Mouse (Mus musculus) midbrain, embryonic 13.5 days (tissue): Measurements from ENCODE around the gene Ptrhd1. TPM values are rescaled to one million over a fixed set of nuclear protein-coding genes. Genes with fewer than 3 reads are reported as not detected.

Experiments
- ATAC-seq: fragments of 200-750 bp; cut with Nextera tagmentation; 2 replicates; pipeline ENCODE4 v1.8.0; 2017; ENCODE audit warnings: mild to moderate bottlenecking, moderate TSS enrichment, moderate library complexity
- H3K27ac ChIP-seq: fragments of 300-500 bp; sonication (generic); 2 replicates; pipeline ENCODE4 v1.5.1; 2015; ENCODE audit warnings: inconsistent platforms, mild to moderate bottlenecking, moderate library complexity
- H3K27me3 ChIP-seq: fragments of 300-500 bp; sonication (generic); 2 replicates; pipeline ENCODE4 v1.6.1; 2015; ENCODE audit warnings: mild to moderate bottlenecking, inconsistent platforms
- H3K36me3 ChIP-seq: fragments of 300-500 bp; sonication (generic); 2 replicates; pipeline ENCODE4 v1.6.1; 2015; ENCODE audit warnings: mild to moderate bottlenecking, inconsistent platforms
- H3K4me1 ChIP-seq: fragments of 300-500 bp; sonication (generic); replicated peaks from 2 replicates; pipeline ENCODE4 v1.6.1; 2015; ENCODE audit warnings: inconsistent platforms
- H3K4me2 ChIP-seq: fragments of 300-500 bp; sonication (generic); replicated peaks from 2 replicates; pipeline ENCODE4 v1.6.1; 2015; ENCODE audit warnings: moderate library complexity, mild to moderate bottlenecking, inconsistent platforms
- H3K4me3 ChIP-seq: fragments of 300-500 bp; sonication (generic); replicated peaks from 2 replicates; pipeline ENCODE4 v1.5.1; 2015; ENCODE audit warnings: mild to moderate bottlenecking, inconsistent platforms
- H3K9ac ChIP-seq: fragments of 300-500 bp; sonication (generic); replicated peaks from 2 replicates; pipeline ENCODE4 v1.6.1; 2015; ENCODE audit warnings: mild to moderate bottlenecking, inconsistent platforms
- H3K9me3 ChIP-seq: fragments of 300-500 bp; sonication (generic); 2 replicates; pipeline ENCODE4 v1.6.1; 2016; ENCODE audit warnings: mild to moderate bottlenecking, inconsistent platforms
- WGBS: fragments of 180-500 bp; shearing (Covaris S2); methylation state at CpG from one replicate; pipeline ENCODE4 v1.1.7; 2015; 5-methylcytosine and 5-hydroxymethylcytosine counted together
- polyA plus RNA-seq: library from polyadenylated mRNA; unstranded; fragments of >200 nt; fragmentation: Nextera tagmentation; extraction: Ambion mirVana; gene quantifications from 2 replicates; pipeline ENCODE4 v1.2.1, GENCODE M21; 2015

Ptrhd1 gene
- 5.3 and 5.6 TPM in 2 replicates for polyA plus RNA-seq

DNA sequence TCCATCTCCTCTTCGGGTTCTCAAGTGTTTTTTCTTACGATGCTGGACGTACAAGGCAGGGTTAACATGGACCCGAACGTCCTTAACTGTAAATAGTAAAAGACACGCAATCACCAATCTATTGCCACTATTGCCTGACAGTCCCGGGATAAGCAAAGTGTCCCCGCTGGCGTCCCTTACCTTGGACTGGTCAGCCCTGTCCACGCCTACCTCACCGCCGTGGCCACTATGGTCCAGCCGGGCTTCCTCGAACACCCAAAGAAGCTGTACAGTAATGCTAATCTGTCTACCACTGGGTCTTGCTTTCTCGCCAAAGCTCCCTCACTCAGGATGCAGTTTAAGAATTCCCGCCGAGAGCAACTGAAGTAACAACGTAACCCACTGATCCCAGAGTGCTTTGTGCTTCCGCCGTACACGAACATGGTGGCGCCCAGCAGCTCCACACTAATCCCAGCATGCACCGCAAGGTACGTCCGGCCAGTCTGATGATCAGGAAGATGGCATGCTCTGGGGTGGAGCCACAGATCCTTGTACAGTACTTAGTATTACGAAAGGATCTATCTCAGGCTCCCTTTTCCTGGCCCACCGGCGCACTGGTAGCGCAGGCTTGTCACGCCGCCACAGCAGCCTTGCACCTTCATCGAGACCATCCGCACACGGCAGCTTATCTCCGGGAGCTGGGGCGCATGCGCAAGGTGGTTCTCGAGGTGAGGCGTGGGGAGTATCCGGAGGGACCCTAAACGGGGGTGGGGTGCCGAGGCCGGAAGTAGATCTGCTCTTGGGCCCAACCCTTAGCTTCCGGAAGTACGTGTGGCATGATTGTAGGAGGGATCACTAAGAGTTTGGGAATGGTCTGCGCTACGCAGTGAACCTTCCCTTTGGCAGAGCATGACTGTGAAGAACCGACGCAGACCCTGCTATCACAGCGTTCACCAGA lies at the start of gene Ptrhd1, which contains the start of gene Cenpo:
TSS of gene Ptrhd1 (plus strand) at position 456 of the 937 bp plus-strand sequence.
TSS of gene Cenpo (minus strand) at position 723 of the 937 bp plus-strand sequence.
- WGBS, result under 1% methylated on average over 50 of the region's 50 CpGs
- Histone ChIP-seq H3K36me3 (peaks cover 25% of the 10 kb centered on the region), H3K4me3 (peak within 1 kb of the TSS; percentile 72), H3K27ac (peak within 1 kb of the TSS; percentile 95), H3K4me2 (peak within 1 kb of the TSS; percentile 61), H3K4me1 (peaks cover 18% of the 10 kb centered on the region), H3K27me3 (no peaks in the 10 kb centered on the region), H3K9ac (peak within 1 kb of the TSS; percentile 77), H3K9me3 (no peaks in the 10 kb centered on the region)
- peak; percentile 99 for ATAC-seq

DNA sequence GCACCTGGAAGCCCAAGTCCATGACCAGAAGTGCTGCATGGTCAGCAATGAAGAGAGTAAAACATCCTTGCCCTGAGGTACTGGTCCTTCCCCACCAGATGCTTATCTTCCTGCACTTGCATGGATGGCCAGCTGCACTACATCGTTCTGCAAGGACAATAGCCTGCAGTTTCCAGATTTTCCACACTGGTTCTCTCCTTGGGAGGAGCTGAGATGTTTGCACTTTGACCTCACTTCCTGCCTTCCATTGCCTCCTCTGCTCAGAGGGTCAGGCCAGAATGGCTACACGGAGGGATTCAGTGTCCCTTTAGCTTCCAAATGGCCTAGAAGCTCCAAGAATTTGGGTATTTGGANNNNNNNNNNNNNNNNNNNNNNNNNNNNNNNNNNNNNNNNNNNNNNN lies 49.2 kb upstream of the Ptrhd1 start:
- no peak overlapping the region for H3K4me2 ChIP-seq
- H3K27ac ChIP-seq, result no peak overlapping the region
- no peaks in the 10 kb centered on the region for H3K27me3 ChIP-seq
- 79% methylated on average over 2 of the region's 2 CpGs for WGBS
- H3K4me3 ChIP-seq, result no peak overlapping the region
- no peaks in the 10 kb centered on the region for H3K9me3 ChIP-seq
- no peaks in the 10 kb centered on the region for H3K36me3 ChIP-seq
- no peak overlapping the region for H3K9ac ChIP-seq
- no peak for ATAC-seq
- peaks cover 10% of the 10 kb centered on the region; the same call in 1 of the 2 replicates for H3K4me1 ChIP-seq

DNA sequence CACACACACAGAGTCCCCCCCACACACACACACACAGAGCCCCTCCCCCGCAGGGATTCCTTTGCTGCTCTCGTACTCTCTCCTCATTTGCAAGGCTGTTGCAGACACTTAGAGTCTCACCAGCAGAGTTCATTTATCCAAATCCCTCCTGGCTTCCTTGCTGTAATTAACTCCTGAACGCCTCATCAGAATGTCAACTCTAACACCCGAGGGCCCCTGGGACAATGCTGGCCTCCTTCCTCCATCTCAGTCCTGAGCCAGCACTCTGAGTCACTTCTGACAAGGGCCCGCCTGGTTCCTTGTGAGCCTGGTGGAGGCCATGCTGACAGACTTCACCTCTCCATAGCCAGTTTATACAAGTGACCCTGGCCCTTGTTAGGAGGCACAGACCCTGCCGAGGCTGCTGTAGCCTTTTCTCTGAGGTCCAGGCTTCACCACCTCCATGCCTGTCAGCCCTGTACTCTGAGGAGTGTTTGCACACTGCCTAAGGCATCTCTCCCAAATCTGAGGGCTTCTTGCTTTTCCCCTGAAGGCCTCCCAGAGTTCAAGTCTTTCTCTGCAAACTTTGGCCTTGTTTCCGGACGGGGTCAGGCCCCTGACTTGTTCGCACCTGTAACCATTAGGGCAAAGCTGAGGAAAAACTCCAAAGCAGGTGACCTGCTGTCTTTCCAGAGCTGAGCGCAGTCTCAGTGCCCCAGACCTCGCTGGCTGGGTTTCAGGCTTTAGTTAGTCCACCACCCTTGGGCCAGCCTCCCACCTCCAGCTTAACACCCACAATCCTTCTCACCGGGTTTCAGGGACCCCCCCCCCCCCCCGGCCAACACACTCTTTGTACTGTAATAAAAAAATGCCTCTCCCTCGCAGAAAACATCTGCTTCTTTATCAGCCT lies 45.4 kb upstream of the Ptrhd1 start:
- Histone ChIP-seq H3K4me3 (no peak overlapping the region), H3K27ac (peak overlapping the region; percentile 63), H3K36me3 (no peaks in the 10 kb centered on the region), H3K9ac (no peak overlapping the region), H3K4me2 (no peak overlapping the region), H3K4me1 (peaks cover 10% of the 10 kb centered on the region; the same call in 1 of the 2 replicates), H3K9me3 (no peaks in the 10 kb centered on the region), H3K27me3 (no peaks in the 10 kb centered on the region)
- ATAC-seq, result peak; percentile 83
- 32% methylated on average over 14 of the region's 14 CpGs for WGBS

DNA sequence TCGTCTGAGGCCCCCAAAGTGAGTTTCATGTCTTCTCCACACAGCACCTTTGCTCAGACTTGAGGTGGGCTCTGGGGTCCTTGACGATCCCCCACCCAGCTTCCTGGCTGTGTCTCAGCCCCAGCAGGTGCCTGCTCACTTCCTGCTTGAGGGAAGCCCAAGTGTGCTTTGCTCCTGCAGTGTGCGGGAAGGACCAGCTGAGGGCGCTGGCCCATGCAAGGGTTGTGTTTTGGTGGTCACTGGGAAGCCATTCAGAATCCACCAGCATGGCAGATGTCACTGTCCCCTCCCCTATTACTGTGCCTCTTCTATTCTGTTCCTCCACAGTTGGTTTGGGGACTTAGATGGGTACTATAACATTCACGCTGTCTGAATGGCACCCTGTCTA lies 44.8 kb upstream of the Ptrhd1 start:
- WGBS, result 36% methylated on average over 5 of the region's 5 CpGs
- Histone ChIP-seq H3K4me1 (peaks cover 10% of the 10 kb centered on the region; the same call in 1 of the 2 replicates), H3K4me3 (no peak overlapping the region), H3K27me3 (no peaks in the 10 kb centered on the region), H3K9ac (no peak overlapping the region), H3K4me2 (no peak overlapping the region), H3K36me3 (no peaks in the 10 kb centered on the region), H3K27ac (no peak overlapping the region), H3K9me3 (no peaks in the 10 kb centered on the region)
- ATAC-seq, result no peak

DNA sequence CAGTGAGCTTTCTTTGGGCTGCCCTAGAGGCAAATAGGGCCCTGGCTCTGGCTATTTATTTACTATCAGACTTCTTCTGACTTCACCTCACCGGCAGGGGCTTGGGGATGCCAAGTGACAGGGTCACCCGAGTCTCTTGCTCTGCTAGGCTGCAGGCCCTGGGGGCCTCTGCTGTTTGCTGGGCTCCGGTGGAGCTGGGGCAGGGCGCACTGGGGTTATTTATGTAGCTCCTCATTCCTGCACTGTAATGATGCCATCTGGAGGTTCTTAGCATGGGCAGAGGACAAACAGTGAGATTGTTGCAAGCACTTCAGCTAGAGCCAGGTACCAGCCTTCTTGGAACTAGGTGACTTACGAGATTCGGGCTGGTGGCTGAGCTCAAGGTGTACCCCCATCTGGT lies 41.3 kb upstream of the Ptrhd1 start:
- Histone ChIP-seq H3K4me2 (no peak overlapping the region), H3K4me3 (no peak overlapping the region)
- WGBS, result 87% methylated on average over 6 of the region's 6 CpGs

DNA sequence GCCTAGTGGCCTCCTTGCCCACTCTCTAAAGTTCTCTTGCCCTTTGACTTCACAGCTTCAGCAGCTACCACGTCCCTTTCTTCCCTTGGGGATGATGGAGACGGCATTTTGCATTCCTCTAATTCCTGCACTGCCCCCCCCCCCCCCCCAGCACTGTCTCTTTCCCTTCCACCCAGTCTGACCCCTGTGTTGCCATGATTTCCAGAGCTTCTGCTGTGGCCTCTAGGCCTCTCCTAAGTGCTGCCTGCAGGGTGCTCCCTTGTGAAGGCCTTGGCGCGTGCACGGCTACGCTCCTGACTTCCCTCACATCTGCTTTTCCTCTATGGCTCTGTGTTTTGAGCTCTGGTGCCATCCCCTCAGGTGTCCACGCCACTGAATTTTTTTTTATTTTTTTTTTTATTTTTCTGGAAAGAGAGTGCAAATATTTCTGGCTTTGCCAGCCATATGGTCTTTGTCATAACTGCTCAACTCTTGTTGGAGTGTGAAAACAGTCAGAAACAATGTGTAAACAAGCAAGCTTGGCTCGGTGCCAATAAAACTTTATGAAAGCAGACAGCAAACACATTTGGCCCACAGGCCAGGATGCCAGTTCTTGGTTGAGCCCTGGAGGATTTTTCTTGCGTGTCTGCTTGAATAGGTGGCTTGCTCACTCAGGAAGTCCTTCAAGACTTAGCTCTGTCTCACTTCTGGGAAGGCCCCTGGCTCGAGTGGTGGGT lies 40.6 kb upstream of the Ptrhd1 start:
- ATAC-seq, result no peak
- no peaks in the 10 kb centered on the region; the same call in 1 of the 2 replicates for H3K36me3 ChIP-seq
- H3K4me2 ChIP-seq, result no peak overlapping the region
- H3K27me3 ChIP-seq, result no peaks in the 10 kb centered on the region
- H3K4me3 ChIP-seq, result no peak overlapping the region
- H3K4me1 ChIP-seq, result peaks cover 9% of the 10 kb centered on the region; the same call in 1 of the 2 replicates
- H3K9ac ChIP-seq, result no peak overlapping the region
- 70% methylated on average over 10 of the region's 10 CpGs for WGBS
- no peaks in the 10 kb centered on the region for H3K9me3 ChIP-seq
- no peak overlapping the region for H3K27ac ChIP-seq

More for the DNA sequence above, 41.3 kb upstream of the Ptrhd1 start:
- no peaks in the 10 kb centered on the region for H3K27me3 ChIP-seq
- H3K36me3 ChIP-seq, result no peaks in the 10 kb centered on the region; the same call in 1 of the 2 replicates
- peaks cover 10% of the 10 kb centered on the region; the same call in 1 of the 2 replicates for H3K4me1 ChIP-seq
- no peaks in the 10 kb centered on the region for H3K9me3 ChIP-seq
- H3K27ac ChIP-seq, result no peak overlapping the region
- no peak for ATAC-seq
- no peak overlapping the region for H3K9ac ChIP-seq

DNA sequence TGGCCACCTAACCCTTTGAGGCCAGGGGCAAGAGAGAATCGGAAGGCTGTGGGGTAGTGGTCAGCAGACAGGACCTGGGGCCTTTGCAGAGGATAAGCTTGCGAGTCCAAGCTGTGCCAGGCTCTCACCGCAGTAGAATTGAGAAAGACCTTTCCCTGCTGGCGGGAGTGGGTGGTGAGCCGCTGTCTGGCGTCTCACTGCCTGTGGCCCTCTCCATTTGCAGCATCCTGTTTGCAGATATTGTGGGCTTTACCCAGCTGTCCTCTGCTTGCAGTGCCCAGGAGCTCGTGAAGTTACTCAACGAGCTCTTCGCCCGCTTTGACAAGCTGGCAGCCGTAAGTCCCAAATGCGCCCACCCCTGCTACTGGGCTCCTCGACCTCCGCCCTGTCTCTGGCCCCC lies 39.2 kb upstream of the Ptrhd1 start:
- no peak overlapping the region for H3K4me2 ChIP-seq
- no peak overlapping the region for H3K9ac ChIP-seq
- WGBS, result 85% methylated on average over 14 of the region's 14 CpGs
- no peak overlapping the region for H3K27ac ChIP-seq
- H3K4me3 ChIP-seq, result no peak overlapping the region
- no peaks in the 10 kb centered on the region for H3K27me3 ChIP-seq
- no peaks in the 10 kb centered on the region for H3K9me3 ChIP-seq
- no peak for ATAC-seq
- H3K4me1 ChIP-seq, result no peaks in the 10 kb centered on the region
- peaks cover 2% of the 10 kb centered on the region for H3K36me3 ChIP-seq

DNA sequence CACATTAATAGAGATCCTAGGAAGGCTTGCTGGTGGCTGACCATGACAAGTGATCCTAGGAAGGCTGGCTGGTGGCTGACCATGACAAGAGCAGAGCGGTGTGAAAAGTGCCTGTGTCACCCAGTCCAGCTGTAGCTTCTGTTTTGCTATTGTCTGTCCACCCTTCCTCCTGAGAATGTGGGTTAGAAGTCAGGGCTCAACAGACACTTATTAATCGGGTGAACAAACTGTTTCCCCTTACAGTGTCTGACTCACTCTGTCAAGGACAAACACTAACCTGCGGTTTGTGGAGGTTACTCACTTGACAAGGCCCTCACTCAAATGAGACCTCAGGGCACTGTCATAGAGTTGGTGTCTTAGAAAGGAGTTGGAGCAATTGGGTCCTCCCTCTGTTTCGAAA lies 35.1 kb upstream of the Ptrhd1 start:
- no peak for ATAC-seq
- H3K27ac ChIP-seq, result no peak overlapping the region
- no peak overlapping the region for H3K4me2 ChIP-seq
- 98% methylated on average over 4 of the region's 4 CpGs for WGBS
- H3K36me3 ChIP-seq, result peaks cover 16% of the 10 kb centered on the region
- no peak overlapping the region for H3K9ac ChIP-seq
- no peaks in the 10 kb centered on the region for H3K27me3 ChIP-seq
- H3K4me1 ChIP-seq, result 0 out of 2 replicates have a peak, but pooled peaks cover 4% of the 10 kb centered on the region
- no peaks in the 10 kb centered on the region for H3K9me3 ChIP-seq
- no peak overlapping the region for H3K4me3 ChIP-seq

DNA sequence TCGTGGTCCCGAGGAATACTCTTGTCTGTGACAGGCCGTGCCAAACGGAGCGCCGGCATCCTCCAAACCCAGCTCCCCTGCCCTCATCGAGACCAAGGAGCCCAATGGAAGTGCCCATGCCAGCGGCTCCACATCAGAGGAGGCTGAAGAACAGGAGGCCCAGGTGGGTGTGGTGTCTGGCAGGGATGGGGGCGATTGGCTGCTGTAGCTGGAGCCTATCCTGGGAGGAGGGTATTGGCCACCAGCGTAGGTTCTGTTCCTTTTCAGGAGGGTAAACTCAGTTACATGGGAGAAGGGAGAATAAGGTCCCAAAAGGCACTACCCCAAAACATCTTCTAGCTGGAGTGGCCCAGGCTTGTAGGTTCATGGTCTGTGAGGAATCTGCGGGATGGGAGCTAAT lies 34.6 kb upstream of the Ptrhd1 start:
- 0 out of 2 replicates have a peak, but pooled peaks cover 4% of the 10 kb centered on the region for H3K4me1 ChIP-seq
- no peak overlapping the region for H3K4me2 ChIP-seq
- no peak overlapping the region for H3K27ac ChIP-seq
- 98% methylated on average over 11 of the region's 11 CpGs for WGBS
- H3K36me3 ChIP-seq, result peaks cover 16% of the 10 kb centered on the region
- H3K27me3 ChIP-seq, result no peaks in the 10 kb centered on the region
- H3K9ac ChIP-seq, result no peak overlapping the region
- no peak for ATAC-seq
- H3K9me3 ChIP-seq, result no peaks in the 10 kb centered on the region
- no peak overlapping the region for H3K4me3 ChIP-seq

DNA sequence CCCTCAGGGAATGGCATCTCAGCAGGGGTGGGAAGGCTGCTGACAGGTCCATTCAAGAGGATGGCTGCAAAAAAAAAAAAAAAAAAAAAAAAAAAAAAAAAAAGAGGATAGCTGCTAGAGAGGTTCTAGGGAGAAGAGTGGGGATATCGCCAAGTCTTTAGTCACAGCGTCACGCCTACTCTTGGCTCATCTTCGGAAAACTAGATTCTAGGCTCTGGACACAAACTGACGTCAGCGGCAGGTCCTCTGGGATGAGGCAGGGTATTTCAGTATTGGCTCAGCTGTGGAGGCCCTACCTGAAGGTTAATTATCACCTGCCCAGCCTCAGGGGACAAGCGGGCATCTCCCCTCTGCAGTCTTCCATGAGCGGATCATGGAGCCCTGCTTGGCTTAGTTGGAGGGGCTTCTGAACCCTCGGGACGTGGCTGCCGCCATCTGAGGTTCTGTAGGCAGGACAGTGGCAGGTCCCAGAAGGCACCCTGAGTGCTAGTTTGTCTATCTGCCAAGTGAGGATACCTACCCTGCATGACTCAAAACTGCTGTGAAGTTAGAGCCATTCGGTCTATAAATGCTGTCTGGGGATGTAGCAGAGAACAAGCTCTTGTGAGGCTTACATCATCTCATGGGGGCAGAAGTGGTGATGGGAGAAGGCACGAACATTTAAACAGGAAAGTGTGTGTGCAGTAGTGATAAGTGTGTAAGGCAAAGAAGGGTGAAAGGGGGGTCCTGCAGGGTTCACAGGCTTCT lies 32.2 kb upstream of the Ptrhd1 start:
- Histone ChIP-seq H3K9me3 (no peaks in the 10 kb centered on the region), H3K4me1 (0 out of 2 replicates have a peak, but pooled peaks cover 4% of the 10 kb centered on the region), H3K27me3 (no peaks in the 10 kb centered on the region), H3K27ac (no peak overlapping the region), H3K4me2 (no peak overlapping the region), H3K9ac (no peak overlapping the region), H3K4me3 (no peak overlapping the region), H3K36me3 (peaks cover 35% of the 10 kb centered on the region)
- ATAC-seq, result no peak
- 84% methylated on average over 13 of the region's 13 CpGs for WGBS

DNA sequence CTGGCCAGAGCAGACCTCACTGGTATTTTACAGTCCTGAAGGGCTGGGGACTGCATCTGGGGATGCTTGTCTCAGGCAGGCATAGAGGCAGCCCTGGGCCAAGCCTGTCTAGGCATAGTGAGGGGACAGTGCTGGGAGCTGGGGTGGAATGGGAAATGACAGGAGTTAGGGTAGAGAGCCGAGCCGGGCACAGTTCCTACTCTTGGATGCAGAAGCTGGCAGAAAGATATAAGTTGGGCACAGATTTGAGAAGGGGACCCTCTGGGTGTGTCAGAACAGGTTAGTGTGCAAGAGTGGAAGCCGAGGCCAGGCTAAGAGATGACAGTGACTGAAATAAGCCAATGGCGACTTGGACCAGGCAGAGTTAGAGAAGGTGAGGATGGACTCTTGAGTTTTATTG lies 31.6 kb upstream of the Ptrhd1 start:
- ATAC-seq, result no peak
- no peak overlapping the region for H3K9ac ChIP-seq
- no peaks in the 10 kb centered on the region for H3K27me3 ChIP-seq
- H3K4me2 ChIP-seq, result no peak overlapping the region
- no peaks in the 10 kb centered on the region for H3K9me3 ChIP-seq
- 93% methylated on average over 4 of the region's 4 CpGs for WGBS
- no peak overlapping the region for H3K27ac ChIP-seq
- peaks cover 40% of the 10 kb centered on the region for H3K36me3 ChIP-seq
- no peak overlapping the region for H3K4me3 ChIP-seq
- H3K4me1 ChIP-seq, result 0 out of 2 replicates have a peak, but pooled peaks cover 4% of the 10 kb centered on the region
